Mouse (Mus musculus) MEL (cell line): ENCODE measurements around the gene Foxp3. TPM values are rescaled to one million over a fixed set of nuclear protein-coding genes. Genes with fewer than 3 reads are reported as not detected.

ENCODE experiments used
- DNase-seq: peaks from one replicate; pipeline ENCODE4 v3.0.0; 2011; ENCODE audit warnings: low read depth, low spot score
- H3K27ac ChIP-seq: 2 replicates; pipeline ENCODE4 v1.5.1; 2012; ENCODE audit warnings: low read depth, mild to moderate bottlenecking, control low read depth, low read length, moderate library complexity; ENCODE audit not compliant: control insufficient read depth
- H3K27me3 ChIP-seq, 2 experiments: fragments of 150-350 bp in 1 of 2; sonication (generic) in 1 of 2; 2 replicates each; pipeline ENCODE4 v1.6.1; 2012; ENCODE audit warnings: low read length in 2 of 2, mild to moderate bottlenecking in 2 of 2, improper control_type of control experiment in 1 of 2, moderate library complexity in 1 of 2; ENCODE audit not compliant: insufficient read depth in 2 of 2, control insufficient read depth in 1 of 2
- H3K36me3 ChIP-seq, 2 experiments: 2 replicates each; pipeline ENCODE4 v1.6.1; 2012 to 2014; ENCODE audit warnings: low read length in 2 of 2, improper control_type of control experiment in 1 of 2, inconsistent platforms in 1 of 2, mild to moderate bottlenecking in 1 of 2; ENCODE audit not compliant: insufficient read depth in 2 of 2, control insufficient read depth in 1 of 2
- H3K4me1 ChIP-seq, 2 experiments: fragments of 150-350 bp in 1 of 2; sonication (generic) in 1 of 2; 2 replicates each; pipeline ENCODE4 v1.6.1; 2012; ENCODE audit warnings: low read length in 2 of 2, improper control_type of control experiment in 1 of 2, mild to moderate bottlenecking in 1 of 2; ENCODE audit not compliant: insufficient read depth in 2 of 2, control insufficient read depth in 1 of 2
- H3K4me3 ChIP-seq, 2 experiments: fragments of 150-350 bp in 1 of 2; sonication (generic) in 1 of 2; 2 replicates each; pipeline ENCODE4 v1.5.1; 2012; ENCODE audit warnings: low read depth in 2 of 2, low read length in 2 of 2, mild to moderate bottlenecking in 2 of 2, moderate library complexity in 2 of 2, control low read depth in 1 of 2, improper control_type of control experiment in 1 of 2; ENCODE audit not compliant: control insufficient read depth in 1 of 2, insufficient read depth in 1 of 2
- H3K79me2 ChIP-seq: 2 replicates; pipeline ENCODE4 v1.6.1; 2012; ENCODE audit warnings: mild to moderate bottlenecking, low read length, moderate library complexity; ENCODE audit not compliant: control insufficient read depth, poor library complexity, insufficient read depth
- H3K9ac ChIP-seq: 2 replicates; pipeline ENCODE4 v1.6.1; 2012; ENCODE audit warnings: low read depth, mild to moderate bottlenecking, control low read depth, low read length, moderate library complexity; ENCODE audit not compliant: control insufficient read depth, poor library complexity, severe bottlenecking
- H3K9me3 ChIP-seq: fragments of 150-350 bp; sonication (generic); replicated peaks from 2 replicates; pipeline ENCODE4 v1.6.1; 2012; ENCODE audit warnings: mild to moderate bottlenecking, low read length, improper control_type of control experiment, moderate library complexity; ENCODE audit not compliant: insufficient read depth
- CHD1 ChIP-seq: IDR thresholded peaks from 2 replicates; pipeline ENCODE4 v1.6.1; 2012; ENCODE audit warnings: low read depth, mild to moderate bottlenecking, inconsistent platforms, low read length, improper control_type of control experiment
- CTCF ChIP-seq, 3 experiments: IDR thresholded peaks in 2 of 3; conservative IDR thresholded peaks in 1 of 3; 2 replicates each; pipeline ENCODE4 v1.5.1; 2011 to 2012; ENCODE audit warnings: low read length in 3 of 3, low read depth in 2 of 3, mild to moderate bottlenecking in 2 of 3, improper control_type of control experiment in 1 of 3, inconsistent platforms in 1 of 3, mixed read lengths in 1 of 3, moderate library complexity in 1 of 3; ENCODE audit not compliant: control insufficient read depth in 1 of 3, insufficient read depth in 1 of 3, poor library complexity in 1 of 3, severe bottlenecking in 1 of 3
- ELF1 ChIP-seq: IDR thresholded peaks from 2 replicates; pipeline ENCODE4 v1.6.1; 2014; ENCODE audit warnings: low read depth, mild to moderate bottlenecking, inconsistent platforms, low read length, improper control_type of control experiment, moderate library complexity
- GABPA ChIP-seq: IDR thresholded peaks from 2 replicates; pipeline ENCODE4 v1.6.1; 2012; ENCODE audit warnings: low read depth, mild to moderate bottlenecking, inconsistent platforms, low read length, improper control_type of control experiment, moderate library complexity
- KAT2A ChIP-seq: conservative IDR thresholded peaks from 2 replicates; pipeline ENCODE4 v1.6.1; 2012; ENCODE audit warnings: low read depth, low read length, improper control_type of control experiment, inconsistent platforms
- MAFK ChIP-seq: IDR thresholded peaks from 2 replicates; pipeline ENCODE4 v1.6.1; 2011; ENCODE audit warnings: low read depth, mild to moderate bottlenecking, low read length, improper control_type of control experiment, borderline replicate concordance
- MEF2A ChIP-seq: IDR thresholded peaks from 2 replicates; pipeline ENCODE4 v1.6.1; 2014; ENCODE audit warnings: low read depth, mild to moderate bottlenecking, inconsistent platforms, low read length, improper control_type of control experiment; ENCODE audit not compliant: poor library complexity, insufficient replicate concordance, severe bottlenecking; ENCODE audit errors: extremely low read depth
- MXI1 ChIP-seq: IDR thresholded peaks from 2 replicates; pipeline ENCODE4 v1.6.1; 2011; ENCODE audit warnings: mild to moderate bottlenecking, low read depth, low read length, improper control_type of control experiment
- TBP ChIP-seq: IDR thresholded peaks from 2 replicates; pipeline ENCODE4 v1.8.0; 2011; ENCODE audit warnings: low read depth, low read length, improper control_type of control experiment
- UBTF ChIP-seq: IDR thresholded peaks from 2 replicates; pipeline ENCODE4 v1.6.1; 2012; ENCODE audit warnings: low read depth, mild to moderate bottlenecking, inconsistent platforms, low read length, improper control_type of control experiment, moderate library complexity, borderline replicate concordance; ENCODE audit not compliant: insufficient read depth
- USF2 ChIP-seq, 2 experiments: IDR thresholded peaks; 2 replicates each; pipeline ENCODE4 v1.6.1; 2011 to 2012; ENCODE audit warnings: improper control_type of control experiment in 2 of 2, low read length in 2 of 2, borderline replicate concordance in 1 of 2, inconsistent platforms in 1 of 2, low read depth in 1 of 2, mild to moderate bottlenecking in 1 of 2; ENCODE audit not compliant: insufficient read depth in 1 of 2
- ZNF384 ChIP-seq: IDR thresholded peaks from 2 replicates; pipeline ENCODE4 v1.6.1; 2012; ENCODE audit warnings: low read depth, mild to moderate bottlenecking, inconsistent platforms, low read length, improper control_type of control experiment
- polyA plus RNA-seq, 2 experiments: library from polyadenylated mRNA; stranded (reverse) in 1 of 2; unstranded in 1 of 2; fragments of >175 nt in 1 of 2; fragments of >200 nt in 1 of 2; gene quantifications; 2 replicates each; pipeline versions ENCODE4 v1.2.1 to v1.2.4; 2012; ENCODE audit warnings: low replicate concordance in 2 of 2, low read depth in 1 of 2; ENCODE audit not compliant: insufficient read length in 2 of 2, insufficient read depth in 1 of 2, missing spikeins in 1 of 2
- total RNA-seq: library from RNA; depleted of rRNA; stranded (reverse); fragments of 300-350 nt; gene quantifications from 2 replicates; pipeline ENCODE4 v1.2.3, GENCODE M21; 2012; rRNA removed

Gene Foxp3
- total and polyA plus RNA-seq, 3 experiments, result 0.31 to 0.42 TPM; not detected in 1

GRCm38 (mm10) chrX:7639536-7640325 is 66.3 kb downstream of the Foxp3 start:
- TF ChIP-seq CHD1, result no peak
- TF ChIP-seq USF2 (IDR thresholded peaks at IDR 0.05; ENCODE audit: borderline replicate concordance in 1 of 2, insufficient read depth in 1 of 2, low read depth in 1 of 2, low read length in 2 of 2), result no peak
- no peak for TF ChIP-seq TBP
- no peak for TF ChIP-seq MEF2A
- no peak for TF ChIP-seq UBTF
- no peak for TF ChIP-seq ELF1
- TF ChIP-seq MAFK, result no peak
- TF ChIP-seq MXI1, result no peak
- TF ChIP-seq ZNF384, result no peak
- no peak for TF ChIP-seq CTCF (IDR thresholded peaks at IDR 0.05 in 2 of 3, conservative IDR thresholded peaks at IDR 0.05 in 1 of 3; ENCODE audit: control insufficient read depth in 1 of 3, insufficient read depth in 1 of 3, low read depth in 2 of 3, low read length in 3 of 3, poor library complexity in 1 of 3, severe bottlenecking in 1 of 3)
- TF ChIP-seq GABPA, result no peak
- Histone ChIP-seq H3K36me3 (peaks cover 0 to 5% of the 10 kb centered on the region in 2 experiments; a peak in 2 of 4 replicates), H3K9ac (no peak overlapping the region), H3K4me3 (no peak overlapping the region), H3K27me3 (no peaks in the 10 kb centered on the region), H3K9me3 (no peaks in the 10 kb centered on the region), H3K4me1 (peaks cover 0 to 18% of the 10 kb centered on the region in 2 experiments; a peak in 1 of 4 replicates), H3K27ac (no peak overlapping the region), H3K79me2 (no peaks in the 10 kb centered on the region; the same call in 1 of the 2 replicates)
- no peak for DNase-seq

GRCm38 (mm10) chrX:7640785-7641184 is 67.3 kb downstream of the Foxp3 start:
- Histone ChIP-seq H3K9ac (no peak overlapping the region), H3K4me1 (peaks cover 0 to 11% of the 10 kb centered on the region in 2 experiments; a peak in 1 of 4 replicates), H3K36me3 (peaks cover 0 to 5% of the 10 kb centered on the region in 2 experiments; a peak in 2 of 4 replicates), H3K27ac (no peak overlapping the region), H3K79me2 (no peaks in the 10 kb centered on the region; the same call in 1 of the 2 replicates), H3K9me3 (no peaks in the 10 kb centered on the region), H3K4me3 (no peak overlapping the region), H3K27me3 (no peaks in the 10 kb centered on the region)
- DNase-seq, result no peak
- TF ChIP-seq KAT2A, result no peak
- 0 out of 6 replicates have a peak, but pooled peaks of 1 of the 3 experiments have one; percentile 11 for TF ChIP-seq CTCF (IDR thresholded peaks at IDR 0.05 in 2 of 3, conservative IDR thresholded peaks at IDR 0.05 in 1 of 3; ENCODE audit: control insufficient read depth in 1 of 3, insufficient read depth in 1 of 3, low read depth in 2 of 3, low read length in 3 of 3, poor library complexity in 1 of 3, severe bottlenecking in 1 of 3)

Other genes starting within 250 kb of the Foxp3 start
- gene Usp27x, start 197.8 kb upstream of the Foxp3 start, total RNA-seq, result 2.7 and 3.6 TPM in 2 replicates
- gene Usp27x, start 197.8 kb upstream of the Foxp3 start, polyA plus RNA-seq, result 1 to 10 TPM in 1 of 2 experiments, not detected in 1; 3.9 TPM
- 1.6 and 1.7 TPM in 2 replicates for gene Ppp1r3f, start 639 bp downstream of the Foxp3 start, total RNA-seq
- gene Ppp1r3f, start 639 bp downstream of the Foxp3 start, polyA plus RNA-seq, result 1 to 10 TPM in 1 of 2 experiments, not detected in 1; 2.0 TPM
- 36.1 and 37.8 TPM in 2 replicates for gene Ccdc22, start 31.9 kb downstream of the Foxp3 start, total RNA-seq
- 10 to 100 TPM in 1 of 2 experiments, not detected in 1; 37.9 TPM for gene Ccdc22, start 31.9 kb downstream of the Foxp3 start, polyA plus RNA-seq
- 0.03 TPM in 1 of 2 replicates, not detected in the other for gene Cacna1f, start 33.4 kb downstream of the Foxp3 start, total RNA-seq
- gene Cacna1f, start 33.4 kb downstream of the Foxp3 start, polyA plus RNA-seq, result under 1 TPM in 1 of 2 experiments, not detected in 1; 0.17 TPM
- 0.54 and 0.56 TPM in 2 replicates for gene Syp, start 64.8 kb downstream of the Foxp3 start, total RNA-seq
- 1 to 10 TPM in 1 of 2 experiments, not detected in 1; 2.3 TPM for gene Syp, start 64.8 kb downstream of the Foxp3 start, polyA plus RNA-seq
- 1.2 TPM in 2 replicates for gene Prickle3, start 83.6 kb downstream of the Foxp3 start, total RNA-seq
- gene Prickle3, start 83.6 kb downstream of the Foxp3 start, polyA plus RNA-seq, result 1 to 10 TPM in 1 of 2 experiments, not detected in 1; 3.3 TPM
- 95.7 and 148 TPM in 2 replicates for gene Plp2, start 97.7 kb downstream of the Foxp3 start, total RNA-seq
- gene Plp2, start 97.7 kb downstream of the Foxp3 start, polyA plus RNA-seq, result 100 to 1,000 TPM; 163 to 407 TPM
- 0.15 and 0.20 TPM in 2 replicates for gene Magix, start 107.6 kb downstream of the Foxp3 start, total RNA-seq
- under 1 TPM in 1 of 2 experiments, not detected in 1; 0.33 TPM for gene Magix, start 107.6 kb downstream of the Foxp3 start, polyA plus RNA-seq
- gene Gpkow, start 123.5 kb downstream of the Foxp3 start, total RNA-seq, result 23.0 and 23.4 TPM in 2 replicates
- gene Gpkow, start 123.5 kb downstream of the Foxp3 start, polyA plus RNA-seq, result 100 to 1,000 TPM in 1 of 2 experiments, 10 to 100 TPM in 1; 37.0 to 539 TPM
- 13.9 and 16.0 TPM in 2 replicates for gene Wdr45, start 140.7 kb downstream of the Foxp3 start, total RNA-seq
- gene Wdr45, start 140.7 kb downstream of the Foxp3 start, polyA plus RNA-seq, result 10 to 100 TPM in 1 of 2 experiments, not detected in 1; 36.1 TPM
- gene Gm45208, start 148.6 kb downstream of the Foxp3 start, total RNA-seq, result 0.36 TPM in 1 of 2 replicates, not detected in the other
- gene Gm45208, start 148.6 kb downstream of the Foxp3 start, polyA plus RNA-seq, result 10 to 100 TPM in 1 of 2 experiments, not detected in 1; 11.0 TPM
- 19.1 and 23.0 TPM in 2 replicates for gene Praf2, start 154.8 kb downstream of the Foxp3 start, total RNA-seq
- gene Praf2, start 154.8 kb downstream of the Foxp3 start, polyA plus RNA-seq, result 10 to 100 TPM in 1 of 2 experiments, not detected in 1; 60.1 TPM
- gene Ccdc120, start 177.3 kb downstream of the Foxp3 start, total RNA-seq, result 3.9 and 5.8 TPM in 2 replicates
- gene Ccdc120, start 177.3 kb downstream of the Foxp3 start, polyA plus RNA-seq, result 10 to 100 TPM in 1 of 2 experiments, not detected in 1; 12.2 TPM
- gene Tfe3, start 188.9 kb downstream of the Foxp3 start, total RNA-seq, result 20.6 and 23.4 TPM in 2 replicates
- 10 to 100 TPM in 1 of 2 experiments, not detected in 1; 64.7 TPM for gene Tfe3, start 188.9 kb downstream of the Foxp3 start, polyA plus RNA-seq
- 36.2 and 40.5 TPM in 2 replicates for gene Gripap1, start 216.1 kb downstream of the Foxp3 start, total RNA-seq
- gene Gripap1, start 216.1 kb downstream of the Foxp3 start, polyA plus RNA-seq, result 100 to 1,000 TPM in 1 of 2 experiments, 10 to 100 TPM in 1; 84.6 to 244 TPM
- gene Kcnd1, start 248.6 kb downstream of the Foxp3 start, total RNA-seq, result 0.26 and 0.31 TPM in 2 replicates
- gene Kcnd1, start 248.6 kb downstream of the Foxp3 start, polyA plus RNA-seq, result 1 to 10 TPM in 1 of 2 experiments, not detected in 1; 1.4 TPM